8 mouse cellular contexts compared by ENCODE assay signal in genomic region chr14:21074398-21075320, GRCm38 (mm10). TPM values are rescaled to one million over a fixed set of nuclear protein-coding genes. Genes with fewer than 3 reads are reported as not detected.
DNase-seq lines count a peak whose midpoint lies in the region; ATAC-seq and TF ChIP-seq lines count a peak whose summit lies in the region.

No protein-coding gene starts in this region.

- peak overlapping the region; percentile 74 for H3K4me2 ChIP-seq in heart, embryonic 12.5 days
- H3K4me2 ChIP-seq in embryonic facial prominence, embryonic 15.5 days (replicated peaks): peak overlapping the region; percentile 80

- ATAC-seq in heart, embryonic 12.5 days (ENCODE audit: insufficient number of reproducible peaks, low FRiP score): no peak
- peak; percentile 47 for ATAC-seq in G1E (ENCODE audit: extremely low read depth, insufficient number of reproducible peaks, low FRiP score, poor library complexity, severe bottlenecking)
- ATAC-seq in embryonic facial prominence, embryonic 15.5 days (ENCODE audit: insufficient number of reproducible peaks, low FRiP score, low TSS enrichment, low read depth): no peak
- no peak for ATAC-seq in activated CD4-positive, CD25-positive, alpha-beta regulatory T cell, adult 4 months

- H3K4me1 ChIP-seq in heart, embryonic 12.5 days (replicated peaks): peaks cover 46% of the 10 kb centered on the region
- H3K4me1 ChIP-seq in G1E (ENCODE audit: insufficient read depth, low read depth, low read length): peaks cover 70% of the 10 kb centered on the region
- H3K4me1 ChIP-seq in embryonic facial prominence, embryonic 15.5 days: peaks cover 15% of the 10 kb centered on the region

- DNase-seq in heart, postnatal 10 days: no peak
- DNase-seq in G1E (ENCODE audit: low spot score) (no peak), liver (peak; percentile 66), adipocyte (ENCODE audit: low spot score) (no peak)
- no peak for DNase-seq in urinary bladder, postnatal 4 days (ENCODE audit: low spot score in 2 of 2)

- no peak for TF ChIP-seq CTCF in G1E (IDR thresholded peaks at IDR 0.05; ENCODE audit: low read depth, low read length)

- 46% methylated on average over 11 of the region's 11 CpGs for whole genome bisulfite sequencing in heart, embryonic 12.5 days
- 64% methylated on average over 11 of the region's 11 CpGs for WGBS in embryonic facial prominence, embryonic 15.5 days

- no peak overlapping the region for H3K4me3 ChIP-seq in heart, embryonic 12.5 days
- peak overlapping the region; percentile 91; the same call in 1 of the 2 replicates for H3K4me3 ChIP-seq in G1E (ENCODE audit: low read depth, low read length)
- 0 out of 2 replicates have a peak overlapping the region, but pooled peaks have one; percentile 74 for H3K4me3 ChIP-seq in embryonic facial prominence, embryonic 15.5 days (replicated peaks)

- no peaks in the 10 kb centered on the region for H3K9me3 ChIP-seq in heart, embryonic 12.5 days (replicated peaks)
- no peaks in the 10 kb centered on the region for H3K9me3 ChIP-seq in G1E (replicated peaks)
- H3K9me3 ChIP-seq in embryonic facial prominence, embryonic 15.5 days (replicated peaks): no peaks in the 10 kb centered on the region

- no peak overlapping the region for H3K9ac ChIP-seq in heart, embryonic 12.5 days
- H3K9ac ChIP-seq in embryonic facial prominence, embryonic 15.5 days: no peak overlapping the region

- no peaks in the 10 kb centered on the region for H3K27me3 ChIP-seq in heart, embryonic 12.5 days (replicated peaks)
- no peaks in the 10 kb centered on the region for H3K27me3 ChIP-seq in G1E (ENCODE audit: insufficient read depth, low read length)
- no peaks in the 10 kb centered on the region for H3K27me3 ChIP-seq in embryonic facial prominence, embryonic 15.5 days

- H3K36me3 ChIP-seq in heart, embryonic 12.5 days: no peaks in the 10 kb centered on the region
- H3K36me3 ChIP-seq in G1E (replicated peaks): peaks cover 13% of the 10 kb centered on the region
- no peaks in the 10 kb centered on the region for H3K36me3 ChIP-seq in embryonic facial prominence, embryonic 15.5 days

- intact Hi-C loops in heart, postnatal 10 days (cut with DNase I): loop anchor here (2.0 kb wide), 1 partner anchor 20 kb away; no protein-coding TSS in a partner anchor

- H3K27ac ChIP-seq in heart, embryonic 12.5 days (ENCODE audit: poor library complexity, severe bottlenecking): peak overlapping the region; percentile 86; the same call in 1 of the 2 replicates
- H3K27ac ChIP-seq in embryonic facial prominence, embryonic 15.5 days (replicated peaks): no peak overlapping the region

RNA-seq across cellular contexts. Expression of gene Adk, which starts 22.3 kb away (rescaled TPM):
- polyA plus RNA-seq in heart, embryonic 12.5 days (2016; fragmentation: Nextera tagmentation; extraction: Ambion mirVana): 257 and 273 TPM in 2 replicates
- 100 to 1,000 TPM; 157 to 165 TPM for total RNA-seq in heart, postnatal 10 days (2021)
- total RNA-seq in G1E (2014; fragmentation: Nextera tagmentation) (457 and 489 TPM in 2 replicates), G1E (2017) (547 and 633 TPM in 2 replicates)
- 20.3 and 20.8 TPM in 2 replicates for polyA plus RNA-seq in G1E (2012)
- 138 and 139 TPM in 2 replicates for polyA plus RNA-seq in embryonic facial prominence, embryonic 15.5 days (2015; fragmentation: Nextera tagmentation; extraction: Ambion mirVana)
- 100 to 1,000 TPM; 125 to 151 TPM for polyA plus RNA-seq in activated CD4-positive, CD25-positive, alpha-beta regulatory T cell, adult 4 months (2017; shearing (Covaris generic))

RNA-seq across cellular contexts. Expression of gene Ap3m1, which starts 22.4 kb away (rescaled TPM):
- 71.5 and 75.4 TPM in 2 replicates for polyA plus RNA-seq in heart, embryonic 12.5 days (2016; fragmentation: Nextera tagmentation; extraction: Ambion mirVana)
- total RNA-seq in heart, postnatal 10 days (2021): 10 to 100 TPM; 60.3 to 82.0 TPM
- 117 and 148 TPM in 2 replicates for total RNA-seq in G1E (2014; fragmentation: Nextera tagmentation)
- 98.7 and 114 TPM in 2 replicates for total RNA-seq in G1E (2017)
- polyA plus RNA-seq in G1E (2012): 6.8 and 8.2 TPM in 2 replicates
- polyA plus RNA-seq in embryonic facial prominence, embryonic 15.5 days (2015; fragmentation: Nextera tagmentation; extraction: Ambion mirVana): 63.5 and 68.1 TPM in 2 replicates
- 10 to 100 TPM; 69.8 to 80.2 TPM for polyA plus RNA-seq in activated CD4-positive, CD25-positive, alpha-beta regulatory T cell, adult 4 months (2017; shearing (Covaris generic))
